Mouse (Mus musculus) T-helper 2 cell (primary cell): ENCODE data around the gene Rtn2.

Source experiments
- in situ Hi-C: fragments of 300-600 bp; cut with MboI, MseI; formaldehyde crosslinking; loops from one replicate; pipeline ENCODE4 v1.15.1; 2025; ENCODE audit warnings: high pct_unique_total_duplicates

Rtn2 gene

DNA sequence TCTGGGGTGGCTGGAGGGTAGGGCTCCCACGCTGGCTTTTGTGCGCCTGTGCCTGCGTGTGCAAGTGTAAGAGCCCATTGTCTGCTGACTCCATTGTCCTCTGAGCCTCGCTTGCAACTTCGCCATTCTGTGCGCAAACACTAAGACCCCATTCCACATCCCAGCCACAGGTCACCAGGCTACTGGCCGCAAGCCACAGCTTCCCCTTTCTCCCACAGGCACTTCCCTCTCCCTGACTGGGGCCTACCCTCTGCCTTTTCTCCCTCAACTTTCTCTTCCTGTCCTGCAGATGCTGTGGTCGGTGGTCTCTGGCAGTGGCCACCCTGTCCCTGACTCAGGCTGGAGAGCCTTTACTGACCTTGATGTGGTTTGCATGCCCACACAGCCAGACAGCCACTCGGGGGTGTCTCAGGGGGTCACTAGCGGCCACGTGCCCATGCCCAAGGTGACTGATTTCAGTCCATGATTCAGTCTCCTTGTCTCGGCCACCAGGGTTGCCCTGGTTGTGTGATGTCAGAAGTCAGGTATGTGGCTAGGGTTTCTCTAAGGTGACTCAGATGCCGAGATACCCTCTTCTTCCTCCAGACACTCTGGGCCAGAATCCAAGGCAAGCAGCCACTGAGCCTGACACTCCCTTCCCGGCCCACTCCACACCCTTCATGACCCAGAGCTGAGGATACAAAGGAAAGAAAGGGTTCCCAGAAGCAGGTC, 34.2 kb downstream of the Rtn2 start:
- in situ Hi-C loops: no loop called here

DNA sequence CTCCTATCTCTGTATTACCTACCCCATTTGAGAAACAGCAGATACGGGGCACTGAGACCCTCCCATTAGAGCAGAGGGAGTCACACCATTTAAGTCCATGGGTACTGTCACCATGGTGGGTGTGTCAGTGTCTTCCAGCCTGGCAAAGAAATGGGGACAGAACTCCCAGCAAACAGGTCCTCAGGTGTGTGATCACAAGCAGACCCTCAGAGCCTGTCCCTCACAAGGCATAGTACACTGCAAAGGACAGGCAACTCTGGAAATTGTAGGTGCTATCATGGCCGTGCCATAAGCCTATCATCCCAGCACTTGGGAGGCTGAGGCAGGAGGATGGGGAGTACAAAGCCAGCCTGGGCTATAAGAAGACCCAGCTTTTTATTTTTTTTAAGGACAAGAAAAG, 35.8 kb downstream of the Rtn2 start:
- in situ Hi-C loops: no loop called here

DNA sequence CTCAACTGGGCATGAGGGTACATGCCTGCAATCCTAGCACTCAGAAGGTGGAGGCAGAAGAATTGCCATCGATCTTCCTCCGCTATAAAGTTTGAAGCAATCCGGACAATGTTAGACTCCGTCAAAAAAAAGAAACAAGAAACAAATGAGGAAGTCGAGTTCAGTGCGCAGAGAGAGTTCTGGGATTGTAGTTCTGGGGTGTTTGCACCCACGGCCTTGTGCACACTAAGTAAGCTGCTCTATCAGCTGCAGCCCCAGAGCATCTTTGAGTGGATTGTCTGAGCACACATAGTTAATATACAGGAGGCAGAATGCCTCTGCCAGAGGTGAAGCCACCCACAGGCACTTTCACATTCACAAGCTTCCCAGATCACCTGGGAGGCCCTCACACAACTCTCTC, 36.3 kb downstream of the Rtn2 start:
- in situ Hi-C loops: no loop called here

DNA sequence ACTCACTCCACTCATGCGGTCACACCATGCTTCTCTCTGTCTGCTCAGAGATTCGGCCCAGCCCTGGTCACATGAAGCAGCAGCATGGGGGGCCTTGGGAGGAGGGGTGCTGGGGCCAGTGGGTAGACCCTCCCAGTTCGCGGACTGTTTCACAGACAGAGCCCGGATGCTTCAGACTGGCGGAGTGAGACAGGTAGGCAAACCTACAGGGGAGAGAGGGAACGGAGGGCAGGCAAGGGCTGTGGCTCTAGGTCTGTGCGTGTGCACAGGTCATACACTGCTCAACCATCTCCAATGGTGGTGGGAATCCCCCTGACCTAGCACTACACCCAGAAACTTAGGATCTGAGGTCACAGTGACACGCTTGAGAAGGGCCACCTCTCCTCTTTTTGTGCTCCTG, 37.0 kb downstream of the Rtn2 start:
- in situ Hi-C loops: no loop called here

GRCm38 (mm10) chr7:19319906-19320305, 37.5 kb downstream of the Rtn2 start:
- in situ Hi-C loops: no loop called here

DNA sequence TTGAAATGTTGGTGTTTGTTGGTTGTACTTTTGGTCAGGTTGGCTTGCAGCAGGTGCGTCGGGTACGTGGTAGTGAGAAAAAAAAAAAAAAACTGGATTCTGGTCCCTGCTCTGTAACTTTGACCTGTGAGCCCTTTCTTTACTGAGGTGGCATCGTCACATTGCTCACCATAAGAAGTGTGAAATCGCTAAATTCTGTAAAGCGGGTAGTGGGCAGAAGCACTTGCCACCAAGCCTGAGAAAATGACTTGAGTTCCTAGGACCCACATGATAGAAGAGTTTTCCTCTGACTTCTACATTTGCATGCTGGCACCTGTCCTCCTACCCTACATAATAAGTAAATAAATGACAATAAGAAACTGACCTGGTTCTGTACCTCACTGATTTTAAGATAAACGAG, 38.2 kb downstream of the Rtn2 start:
- in situ Hi-C loops: no loop called here

DNA sequence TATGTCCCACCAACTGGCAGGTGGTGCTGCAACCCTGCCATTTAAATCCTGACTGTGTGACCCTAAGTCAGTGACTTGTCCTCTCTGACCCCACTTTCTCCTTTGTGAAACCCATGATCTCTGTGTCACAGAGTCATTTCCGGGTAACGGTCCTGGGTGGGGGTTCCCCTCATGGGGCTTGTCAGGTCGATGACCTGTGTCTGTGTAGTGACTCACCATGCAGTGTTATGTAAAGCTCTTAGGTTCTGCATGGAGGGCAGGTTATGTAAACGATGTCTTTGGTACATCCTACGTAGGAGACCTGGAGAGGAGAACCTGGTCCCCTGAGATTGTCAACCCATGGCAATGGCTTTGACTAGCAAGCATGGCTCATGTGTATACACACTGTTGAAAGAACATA, 39.0 kb downstream of the Rtn2 start:
- in situ Hi-C loops: no loop called here

GRCm38 (mm10) chr7:19322489-19322888, 40.1 kb downstream of the Rtn2 start:
- in situ Hi-C loops: no loop called here

- in situ Hi-C loops: no loop called here
Observed at GRCm38 (mm10) chr7:19324221-19324620, 41.8 kb downstream of the Rtn2 start.

DNA sequence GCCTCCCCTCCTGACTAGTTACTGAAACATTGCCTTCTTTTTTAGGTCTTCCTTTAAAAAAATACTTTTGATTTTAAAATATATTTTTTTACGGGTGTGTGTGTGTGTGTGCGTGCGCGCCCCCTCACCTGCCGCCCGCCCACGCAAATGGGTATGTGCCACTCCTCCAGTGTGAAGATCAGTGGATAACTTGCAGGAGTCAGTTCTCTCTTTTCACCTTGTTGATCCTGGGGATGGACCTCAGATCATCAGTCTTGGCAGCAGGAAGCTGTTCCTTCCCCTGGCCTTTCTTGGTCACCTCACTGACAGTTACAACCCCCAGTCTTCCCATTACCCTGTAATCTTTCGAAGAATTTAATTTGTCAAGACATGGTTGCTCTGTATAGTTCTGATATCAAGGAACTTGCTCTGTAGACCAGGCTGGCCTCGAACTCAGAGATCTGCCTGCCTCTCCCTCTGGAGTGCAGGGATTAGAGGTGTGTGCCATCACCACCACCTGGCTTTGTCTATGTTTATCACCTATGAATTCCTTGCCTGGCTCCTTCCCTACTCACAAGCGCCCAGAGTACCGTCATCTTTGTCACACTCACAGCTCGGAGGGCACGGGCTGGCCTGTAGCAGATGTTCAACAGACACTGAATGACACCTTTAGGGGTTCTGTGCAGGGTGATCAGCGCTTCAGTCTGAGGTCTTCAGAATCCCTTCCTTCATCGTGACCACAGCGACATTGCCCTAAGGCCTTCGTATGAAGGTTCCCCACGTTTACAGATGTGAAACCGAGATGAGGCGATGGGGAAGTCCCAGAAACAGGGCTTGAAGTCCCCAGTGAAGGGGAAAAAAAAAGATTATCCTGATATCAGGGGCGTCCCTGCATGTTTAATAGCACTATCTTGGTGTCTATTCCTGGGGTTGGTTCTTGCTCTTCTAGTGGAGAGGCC, 43.1 kb downstream of the Rtn2 start:
- in situ Hi-C loops: no loop called here

- in situ Hi-C loops: no loop called here
Observed at GRCm38 (mm10) chr7:19326359-19326758, 43.9 kb downstream of the Rtn2 start.

- in situ Hi-C loops: no loop called here
Observed at GRCm38 (mm10) chr7:19327128-19327527, 44.7 kb downstream of the Rtn2 start.

DNA sequence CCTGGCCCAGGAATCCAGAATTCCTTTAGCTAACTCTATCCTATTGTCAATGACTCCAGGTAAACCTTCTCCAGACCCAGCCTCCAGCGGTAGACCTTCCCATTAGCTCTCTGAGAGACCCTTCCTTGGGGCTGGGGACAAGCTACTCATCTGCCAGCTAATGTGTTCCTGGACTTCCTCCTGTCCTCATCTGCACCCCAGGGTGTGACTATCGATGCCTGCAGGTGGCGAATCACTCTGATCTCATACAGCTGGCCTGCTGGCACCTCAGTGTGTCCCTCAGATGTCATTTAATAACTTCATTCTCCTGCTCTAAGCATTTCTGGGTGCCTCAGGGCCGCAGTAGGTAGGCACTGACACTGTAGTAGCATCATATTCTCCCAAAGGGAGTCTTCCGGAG, 45.4 kb downstream of the Rtn2 start:
- in situ Hi-C loops: no loop called here

DNA sequence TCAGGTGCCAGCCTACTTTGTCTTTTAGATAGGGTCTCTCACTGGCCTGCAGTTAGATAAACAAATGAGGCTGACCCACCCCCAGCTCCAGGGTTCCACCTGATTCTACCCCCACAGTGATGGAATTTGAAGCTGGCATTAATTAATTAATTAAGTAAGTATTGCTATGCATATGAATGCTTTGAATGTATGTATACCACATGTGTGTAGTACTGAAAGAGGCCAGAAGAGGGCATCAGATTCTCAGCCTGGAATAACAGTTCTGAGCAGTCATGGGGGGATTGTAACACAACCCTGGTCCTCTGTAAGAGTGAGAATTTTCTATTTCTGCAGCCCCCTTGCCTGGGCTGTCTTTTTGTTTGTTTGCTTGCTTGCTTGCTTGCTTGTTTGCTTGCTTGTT, 46.0 kb downstream of the Rtn2 start:
- in situ Hi-C loops: no loop called here

- in situ Hi-C loops: no loop called here
Observed at GRCm38 (mm10) chr7:19331910-19332309, 49.5 kb downstream of the Rtn2 start.

GRCm38 (mm10) chr7:19332709-19333352, 50.4 kb downstream of the Rtn2 start:
- in situ Hi-C loops: no loop called here

- in situ Hi-C loops: no loop called here
Observed at GRCm38 (mm10) chr7:19335583-19335982, 53.2 kb downstream of the Rtn2 start.

DNA sequence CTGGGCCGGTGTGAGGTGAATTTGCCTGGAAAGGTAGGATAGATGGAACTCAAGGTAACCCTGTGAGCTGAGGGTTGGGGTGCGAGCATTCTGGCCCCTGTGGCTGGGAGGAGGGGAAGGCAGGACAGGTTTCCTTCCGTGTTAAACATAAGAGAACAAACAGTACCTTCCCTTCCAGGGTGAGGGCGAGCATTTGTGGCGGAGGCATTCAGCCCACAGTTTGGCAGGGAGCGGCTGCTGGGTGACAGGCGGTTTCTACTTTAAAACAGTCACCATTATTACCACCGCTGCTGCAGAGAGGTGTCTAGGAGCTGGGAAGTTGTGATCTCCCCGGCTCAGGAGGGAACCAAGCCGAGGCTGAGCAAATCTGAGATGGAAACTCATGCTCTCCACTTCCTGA, 54.7 kb downstream of the Rtn2 start:
- in situ Hi-C loops: no loop called here

DNA sequence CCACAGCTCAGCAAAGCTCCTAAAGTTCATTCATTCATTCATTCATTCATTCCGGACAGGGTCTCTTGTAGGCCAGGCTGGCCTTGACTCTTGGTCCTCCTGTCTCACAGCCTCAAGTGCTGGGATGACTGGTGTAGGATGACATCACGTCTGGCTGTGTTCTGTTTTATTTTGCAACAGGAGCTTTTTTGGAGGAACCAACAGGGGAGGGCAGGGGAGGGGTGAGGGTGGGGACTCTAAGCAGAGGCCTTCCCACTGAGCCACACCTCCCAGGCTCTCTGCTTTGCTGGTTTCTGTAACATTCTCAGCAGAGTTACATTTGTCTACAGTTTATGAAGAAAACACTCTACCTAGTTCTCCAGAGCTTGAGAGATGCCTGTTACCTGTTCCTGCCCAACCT, 55.6 kb downstream of the Rtn2 start:
- in situ Hi-C loops: no loop called here

DNA sequence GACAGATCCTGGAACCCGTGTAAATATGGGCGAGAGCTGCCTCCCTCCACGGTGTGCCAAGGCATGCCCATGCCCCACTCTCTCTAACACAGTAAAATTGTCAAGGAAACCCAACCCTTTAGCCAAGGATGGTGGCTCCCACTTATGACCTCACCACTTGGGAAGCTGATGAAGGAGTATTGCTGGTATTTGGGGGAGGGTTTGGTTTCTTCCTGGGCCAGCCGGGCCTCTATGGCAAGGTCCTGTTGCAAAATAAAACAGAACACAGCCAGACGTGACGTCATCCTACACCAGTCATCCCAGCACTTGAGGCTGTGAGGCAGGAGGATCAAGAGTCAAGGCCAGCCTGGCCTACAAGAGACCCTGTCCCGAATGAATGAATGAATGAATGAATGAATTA, 56.2 kb downstream of the Rtn2 start:
- in situ Hi-C loops: no loop called here

DNA sequence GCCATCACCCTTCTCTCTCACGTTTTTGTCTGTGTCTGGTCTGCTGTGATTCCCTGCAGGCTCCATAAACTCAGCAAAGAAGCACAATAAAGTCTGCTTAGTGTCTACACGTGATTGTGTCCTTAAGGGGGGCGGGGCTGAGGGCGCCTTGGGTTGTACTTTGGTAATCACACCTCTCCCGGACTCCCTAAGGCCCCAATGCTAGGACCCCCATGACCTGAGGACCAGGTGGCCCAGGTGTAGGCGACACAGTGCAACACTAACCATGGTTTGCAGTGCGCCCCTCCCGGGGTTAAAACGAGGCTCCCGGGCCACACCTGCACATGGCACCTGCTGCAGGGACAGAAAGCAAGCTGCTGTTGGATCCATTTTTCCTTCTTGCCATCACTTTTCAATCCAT, 58.8 kb downstream of the Rtn2 start:
- in situ Hi-C loops: loop anchor here (5.0 kb wide), 1 partner anchor 34 kb away; no protein-coding TSS in a partner anchor

DNA sequence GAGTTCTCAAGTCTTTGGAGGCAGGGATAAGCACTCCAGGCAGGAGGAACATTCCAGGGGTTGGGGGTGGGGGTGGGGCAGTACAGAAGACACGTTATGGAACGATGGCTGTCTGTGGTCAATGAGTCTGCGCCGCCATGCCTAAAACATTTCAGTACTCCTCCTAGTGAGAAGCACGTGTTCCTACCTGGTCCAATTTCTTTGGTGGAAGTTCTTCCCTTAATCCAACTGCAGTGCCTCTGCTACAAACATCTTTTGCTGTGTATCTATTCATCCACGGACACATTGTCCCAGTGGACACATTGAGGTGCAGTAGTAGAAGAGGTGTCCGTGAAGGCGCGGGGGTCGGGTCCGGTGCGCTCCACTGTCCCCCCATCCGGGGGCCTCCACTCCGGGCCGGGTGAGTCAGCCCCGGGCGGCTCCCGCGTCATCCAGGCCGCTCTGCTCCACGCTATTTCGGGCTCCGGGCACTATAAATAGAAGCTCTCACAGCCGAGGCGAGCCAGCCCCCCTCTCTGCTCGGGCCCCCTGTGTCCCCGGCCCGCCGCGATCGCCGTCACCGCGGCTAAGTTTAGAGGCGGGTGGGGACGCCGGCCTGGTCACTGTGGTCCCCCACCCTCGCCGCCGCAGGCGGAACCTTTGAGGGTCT, 59.5 kb downstream of the Rtn2 start:
- in situ Hi-C loops: loop anchor here (5.0 kb wide), 1 partner anchor 35 kb away; no protein-coding TSS in a partner anchor
